Mouse (Mus musculus) embryonic facial prominence, embryonic 14.5 days (tissue): ENCODE results near the gene Pnpla3. TPM values are rescaled to one million over a fixed set of nuclear protein-coding genes. Genes with fewer than 3 reads are reported as not detected.
A peak's percentile ranks its signal among the peaks of the same experiment; 100 is the strongest.

Source experiments
- ATAC-seq: fragments of 200-750 bp; cut with Nextera tagmentation; 2 replicates; pipeline ENCODE4 v1.8.0; 2017; ENCODE audit warnings: low read depth, moderate number of reproducible peaks, moderate TSS enrichment
- DNase-seq: peaks from one replicate; pipeline ENCODE4 v3.0.0-alpha.2; 2015; ENCODE audit warnings: low spot score
- H3K27ac ChIP-seq: fragments of 300-500 bp; sonication (generic); replicated peaks from 2 replicates; pipeline ENCODE4 v1.5.1; 2014; ENCODE audit warnings: low read depth, mild to moderate bottlenecking, low read length, moderate library complexity
- H3K27me3 ChIP-seq: fragments of 300-500 bp; sonication (generic); replicated peaks from 2 replicates; pipeline ENCODE4 v1.6.1; 2014; ENCODE audit warnings: low read length; ENCODE audit not compliant: control insufficient read depth, insufficient read depth
- H3K36me3 ChIP-seq: fragments of 300-500 bp; sonication (generic); 2 replicates; pipeline ENCODE4 v1.6.1; 2014; ENCODE audit warnings: low read length, mixed read lengths; ENCODE audit not compliant: control insufficient read depth, insufficient read depth
- H3K4me1 ChIP-seq: fragments of 300-500 bp; sonication (generic); 2 replicates; pipeline ENCODE4 v1.6.1; 2014; ENCODE audit warnings: antibody characterized with exemption, low read length; ENCODE audit not compliant: control insufficient read depth, insufficient read depth
- H3K4me2 ChIP-seq: fragments of 300-500 bp; sonication (generic); 2 replicates; pipeline ENCODE4 v1.6.1; 2014; ENCODE audit warnings: low read depth, mild to moderate bottlenecking, low read length, moderate library complexity, mixed read lengths
- H3K4me3 ChIP-seq: fragments of 300-500 bp; sonication (generic); 2 replicates; pipeline ENCODE4 v1.5.1; 2014; ENCODE audit warnings: low read depth, mild to moderate bottlenecking, low read length
- H3K9ac ChIP-seq: fragments of 300-500 bp; sonication (generic); 2 replicates; pipeline ENCODE4 v1.6.1; 2014; ENCODE audit warnings: low read depth, mild to moderate bottlenecking, low read length, moderate library complexity, mixed read lengths
- H3K9me3 ChIP-seq: fragments of 300-500 bp; sonication (generic); 2 replicates; pipeline ENCODE4 v1.6.1; 2016; ENCODE audit warnings: low read length; ENCODE audit not compliant: control insufficient read depth
- WGBS: fragments of 180-500 bp; shearing (Covaris S2); extraction: QIAGEN DNeasy Blood & Tissue Kit; methylation state at CpG from one replicate; pipeline ENCODE4 v1.1.7; 2014; 5-methylcytosine and 5-hydroxymethylcytosine counted together
- polyA plus RNA-seq: library from polyadenylated mRNA; unstranded; fragments of >200 nt; fragmentation: Nextera tagmentation; extraction: Ambion mirVana; gene quantifications from 2 replicates; pipeline ENCODE4 v1.2.1, GENCODE M21; 2014

Pnpla3 gene
- polyA plus RNA-seq, 1 experiment from 2014 or later: 0.89 TPM

- H3K4me3 ChIP-seq: no peak overlapping the region
- H3K36me3 ChIP-seq: no peaks in the 10 kb centered on the region
- H3K9ac ChIP-seq: no peak overlapping the region
- no peak overlapping the region for H3K27ac ChIP-seq
- ATAC-seq (no peak), DNase-seq (no peak)
- H3K9me3 ChIP-seq: no peaks in the 10 kb centered on the region
- peak overlapping the region; percentile 99; the same call in 1 of the 2 replicates for H3K4me2 ChIP-seq
- WGBS: 71% methylated on average over 6 of the region's 6 CpGs
- peaks cover 6% of the 10 kb centered on the region; the same call in 1 of the 2 replicates for H3K4me1 ChIP-seq
- H3K27me3 ChIP-seq: peaks cover 9% of the 10 kb centered on the region; the same call in 1 of the 2 replicates
Observed at GRCm38 (mm10) chr15:84166818-84167217, 819 bp upstream of the Pnpla3 start.

- Histone ChIP-seq H3K4me1 (peaks cover 6% of the 10 kb centered on the region; the same call in 1 of the 2 replicates), H3K36me3 (no peaks in the 10 kb centered on the region), H3K4me2 (peak overlapping the region; percentile 99), H3K27ac (no peak overlapping the region), H3K9me3 (no peaks in the 10 kb centered on the region), H3K4me3 (peak overlapping the region; percentile 52), H3K9ac (peak overlapping the region; percentile 66), H3K27me3 (peaks cover 9% of the 10 kb centered on the region; the same call in 1 of the 2 replicates)
- under 1% methylated on average over 22 of the region's 28 CpGs for WGBS
- DNase-seq (peak; percentile 82), ATAC-seq (peak; percentile 24)
Observed at GRCm38 (mm10) chr15:84168170-84169161, 829 bp downstream of the Pnpla3 start.

GRCm38 (mm10) chr15:84169511-84169910 is 1.9 kb downstream of the Pnpla3 start:
- no peak overlapping the region for H3K27ac ChIP-seq
- no peak overlapping the region for H3K4me3 ChIP-seq
- H3K9me3 ChIP-seq: no peaks in the 10 kb centered on the region
- peaks cover 6% of the 10 kb centered on the region; the same call in 1 of the 2 replicates for H3K4me1 ChIP-seq
- no peak overlapping the region for H3K4me2 ChIP-seq
- no peaks in the 10 kb centered on the region for H3K36me3 ChIP-seq
- ATAC-seq (no peak), DNase-seq (no peak)
- 52% methylated on average over 1 of the region's 1 CpGs for WGBS
- H3K9ac ChIP-seq: no peak overlapping the region
- H3K27me3 ChIP-seq: peaks cover 9% of the 10 kb centered on the region; the same call in 1 of the 2 replicates

- no peak for ATAC-seq
- H3K9ac ChIP-seq: no peak overlapping the region
- H3K27me3 ChIP-seq: peaks cover 9% of the 10 kb centered on the region; the same call in 1 of the 2 replicates
- no peak overlapping the region for H3K4me2 ChIP-seq
- no peaks in the 10 kb centered on the region for H3K36me3 ChIP-seq
- H3K9me3 ChIP-seq: no peaks in the 10 kb centered on the region
- no peak overlapping the region for H3K4me3 ChIP-seq
- H3K4me1 ChIP-seq: peaks cover 6% of the 10 kb centered on the region; the same call in 1 of the 2 replicates
- 88% methylated on average over 7 of the region's 7 CpGs for WGBS
- no peak for DNase-seq
- no peak overlapping the region for H3K27ac ChIP-seq
Observed at GRCm38 (mm10) chr15:84171166-84171565, 3.5 kb downstream of the Pnpla3 start.

- Histone ChIP-seq H3K9ac (no peak overlapping the region), H3K4me2 (no peak overlapping the region), H3K27me3 (no peaks in the 10 kb centered on the region), H3K9me3 (no peaks in the 10 kb centered on the region), H3K36me3 (no peaks in the 10 kb centered on the region), H3K4me3 (no peak overlapping the region), H3K4me1 (peaks cover 7% of the 10 kb centered on the region; the same call in 1 of the 2 replicates), H3K27ac (no peak overlapping the region)
- no peak for ATAC-seq
- DNase-seq: no peak
- 88% methylated on average over 9 of the region's 9 CpGs for whole genome bisulfite sequencing
Observed at GRCm38 (mm10) chr15:84178733-84179132, 11.1 kb downstream of the Pnpla3 start.

GRCm38 (mm10) chr15:84182000-84182399 is 14.4 kb downstream of the Pnpla3 start:
- Histone ChIP-seq H3K4me1 (peaks cover 11% of the 10 kb centered on the region; the same call in 1 of the 2 replicates), H3K27ac (no peak overlapping the region), H3K4me3 (no peak overlapping the region), H3K9me3 (no peaks in the 10 kb centered on the region), H3K36me3 (no peaks in the 10 kb centered on the region), H3K4me2 (no peak overlapping the region), H3K27me3 (no peaks in the 10 kb centered on the region), H3K9ac (no peak overlapping the region)
- 46% methylated on average over 6 of the region's 6 CpGs for WGBS
- DNase-seq (peak; percentile 45), ATAC-seq (0 out of 2 replicates have a peak, but pooled peaks have one; percentile 46)

- no peaks in the 10 kb centered on the region for H3K36me3 ChIP-seq
- H3K9me3 ChIP-seq: no peaks in the 10 kb centered on the region
- H3K27me3 ChIP-seq: no peaks in the 10 kb centered on the region
- 0 out of 2 replicates have a peak, but pooled peaks have one; percentile 14 for ATAC-seq
- H3K27ac ChIP-seq: no peak overlapping the region
- no peak overlapping the region for H3K4me2 ChIP-seq
- no peak overlapping the region for H3K4me3 ChIP-seq
- DNase-seq: peak; percentile 45
- WGBS: 8% methylated on average over 1 of the region's 1 CpGs
- no peak overlapping the region for H3K9ac ChIP-seq
- H3K4me1 ChIP-seq: peaks cover 11% of the 10 kb centered on the region; the same call in 1 of the 2 replicates
Observed at GRCm38 (mm10) chr15:84183967-84184366, 16.3 kb downstream of the Pnpla3 start.

GRCm38 (mm10) chr15:84186196-84186595 is 18.6 kb downstream of the Pnpla3 start:
- no peak for ATAC-seq
- no peaks in the 10 kb centered on the region for H3K9me3 ChIP-seq
- H3K36me3 ChIP-seq: no peaks in the 10 kb centered on the region
- no peak overlapping the region for H3K4me2 ChIP-seq
- H3K27me3 ChIP-seq: no peaks in the 10 kb centered on the region
- no peak overlapping the region for H3K27ac ChIP-seq
- no peak overlapping the region for H3K4me3 ChIP-seq
- no peak overlapping the region for H3K9ac ChIP-seq
- WGBS: 57% methylated on average over 4 of the region's 4 CpGs
- peaks cover 11% of the 10 kb centered on the region; the same call in 1 of the 2 replicates for H3K4me1 ChIP-seq
- no peak for DNase-seq
